Mouse (Mus musculus) kidney, postnatal 10 days (tissue): ENCODE measurements around the gene Nkain1.

Experiments used
- DNase-seq: peaks from one replicate; pipeline ENCODE4 v3.0.0; 2021; ENCODE audit warnings: mixed read lengths

Nkain1 gene

DNA sequence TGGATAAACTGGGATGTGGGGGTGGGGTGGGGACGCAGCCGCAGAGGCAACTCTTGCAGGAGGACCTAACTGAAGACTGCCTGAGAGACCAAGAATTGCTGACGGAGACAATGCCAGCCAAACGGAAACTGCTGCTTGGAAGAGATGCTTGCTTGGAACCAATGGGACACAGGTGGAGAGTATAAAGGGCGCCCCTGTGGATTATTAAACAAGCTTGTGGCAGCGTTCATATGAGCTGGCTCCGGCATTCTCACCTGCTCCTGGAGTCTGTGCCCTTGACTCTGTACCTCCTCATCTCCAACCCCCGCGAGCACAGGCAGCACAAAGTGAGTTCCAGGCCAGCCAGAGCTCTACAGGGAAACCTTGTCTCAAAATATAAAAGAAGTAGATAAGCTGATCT is 23.5 kb downstream of the Nkain1 start:
- DNase-seq, result peak; percentile 56

DNA sequence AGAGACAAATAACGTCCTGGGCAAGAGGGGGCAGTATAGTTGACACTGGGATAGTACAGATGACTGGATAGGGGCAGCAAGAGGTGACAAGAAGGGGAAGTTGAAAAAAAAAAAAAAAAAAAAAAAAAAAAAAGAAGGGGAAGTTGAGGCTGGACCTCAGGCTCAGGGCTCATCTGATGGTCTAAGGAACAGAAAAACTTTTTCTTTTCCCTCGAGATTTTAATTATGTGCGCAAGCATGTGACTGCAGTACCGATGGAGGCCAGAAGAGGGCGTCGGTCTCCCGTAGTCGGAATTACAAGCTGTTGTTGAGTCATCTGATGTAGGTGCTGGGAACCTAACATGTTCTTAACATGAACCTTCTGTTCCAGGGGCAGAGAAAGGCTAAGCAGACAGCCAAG is 24.8 kb downstream of the Nkain1 start:
- no peak for DNase-seq

- peak; percentile 31 for DNase-seq
Observed at GRCm38 (mm10) chr4:130546798-130547562, 27.0 kb downstream of the Nkain1 start.

GRCm38 (mm10) chr4:130544392-130544791 is 29.6 kb downstream of the Nkain1 start:
- no peak for DNase-seq

- peak; percentile 12 for DNase-seq
Observed at GRCm38 (mm10) chr4:130543121-130543520, 30.9 kb downstream of the Nkain1 start.

GRCm38 (mm10) chr4:130540831-130541230 is 33.1 kb downstream of the Nkain1 start:
- DNase-seq, result no peak

- no peak for DNase-seq
Observed at GRCm38 (mm10) chr4:130539706-130540105, 34.3 kb downstream of the Nkain1 start.

DNA sequence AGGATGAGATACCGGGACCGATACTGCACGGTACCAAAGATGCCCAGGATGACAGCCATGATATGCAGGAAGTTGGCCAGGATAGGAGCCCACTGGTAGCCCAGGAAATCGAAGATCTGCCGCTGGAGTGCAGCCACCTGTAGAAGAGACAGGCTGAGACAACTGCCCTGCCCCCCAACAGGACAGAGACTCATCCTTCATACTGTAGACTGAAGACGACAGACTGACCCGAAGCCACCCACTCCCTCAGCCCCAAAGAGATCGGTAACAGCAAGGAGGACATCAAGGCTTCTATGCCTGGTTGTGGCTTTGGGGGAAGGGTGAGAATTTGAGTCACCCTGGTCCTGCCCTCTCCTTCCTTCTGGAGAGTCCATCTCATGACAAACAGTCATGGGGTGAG is 34.9 kb downstream of the Nkain1 start:
- no peak for DNase-seq

- DNase-seq, result no peak
Observed at GRCm38 (mm10) chr4:130537371-130537770, 36.6 kb downstream of the Nkain1 start.

DNA sequence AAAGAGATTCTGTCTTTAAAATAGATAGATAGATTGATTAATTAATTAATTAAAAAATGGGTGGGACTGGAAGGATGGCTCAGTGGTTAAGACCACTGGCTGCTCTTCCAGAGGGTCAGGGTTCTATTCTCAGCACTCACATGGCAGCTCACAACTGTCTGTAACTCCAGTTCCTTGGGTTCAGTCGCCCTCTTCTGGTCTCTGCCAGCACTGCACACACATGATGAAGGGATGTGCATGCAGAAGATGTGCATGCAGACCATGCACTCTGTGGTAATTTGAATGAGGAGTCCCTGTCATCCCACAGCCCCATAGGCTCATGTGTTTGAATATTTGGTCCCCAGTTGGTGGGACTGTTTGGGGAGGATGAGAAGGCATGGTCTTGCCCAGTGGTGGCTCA is 38.2 kb downstream of the Nkain1 start:
- no peak for DNase-seq

DNA sequence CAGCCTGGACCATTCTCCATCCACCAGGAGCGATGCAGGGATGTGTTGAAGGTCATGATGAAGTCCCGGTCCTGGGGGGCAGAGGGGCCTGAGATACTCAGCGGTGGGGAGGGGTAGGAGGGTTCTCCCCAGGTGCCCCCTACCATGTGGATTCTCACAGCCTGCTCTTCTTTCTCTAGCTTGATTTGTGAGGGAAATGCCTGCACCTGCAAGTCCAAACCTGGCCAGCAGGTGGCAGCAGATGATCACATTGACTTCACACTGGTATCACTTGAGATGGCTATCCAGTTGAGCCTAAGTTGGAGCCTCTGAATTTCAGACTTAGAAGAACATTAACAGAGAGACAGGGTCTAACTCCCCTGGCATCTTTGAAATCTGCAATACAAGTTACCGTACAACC is 40.0 kb downstream of the Nkain1 start:
- peak; percentile 92 for DNase-seq

- DNase-seq, result no peak
Observed at GRCm38 (mm10) chr4:130532347-130532746, 41.6 kb downstream of the Nkain1 start.

- peak; percentile 90 for DNase-seq
Observed at GRCm38 (mm10) chr4:130531645-130532280, 42.2 kb downstream of the Nkain1 start.

- no peak for DNase-seq
Observed at GRCm38 (mm10) chr4:130527804-130528203, 46.2 kb downstream of the Nkain1 start.

- DNase-seq, result no peak
Observed at GRCm38 (mm10) chr4:130525041-130525440, 48.9 kb downstream of the Nkain1 start.

DNA sequence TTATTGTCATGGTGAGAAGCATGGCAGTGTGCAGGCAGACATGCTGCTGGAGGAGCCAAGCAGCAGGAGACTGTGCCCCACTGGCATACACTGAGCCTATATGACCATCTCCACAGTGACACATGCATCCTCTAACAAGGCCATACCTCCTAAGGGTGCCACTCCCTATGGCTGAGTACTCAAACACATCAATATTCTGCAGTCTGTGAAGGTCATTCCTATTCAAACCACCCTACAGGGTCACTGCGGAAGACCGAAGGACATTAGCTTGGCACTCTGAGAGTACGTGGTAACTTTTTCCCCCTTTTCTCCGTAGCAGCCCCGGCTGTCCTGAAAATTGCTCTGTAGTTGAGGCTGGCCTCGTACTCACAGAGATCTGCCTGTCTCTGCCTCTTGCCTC is 52.5 kb downstream of the Nkain1 start:
- DNase-seq, result no peak

GRCm38 (mm10) chr4:130520482-130520851 is 53.5 kb downstream of the Nkain1 start:
- DNase-seq, result no peak

- peak; percentile 98 for DNase-seq
Observed at GRCm38 (mm10) chr4:130519567-130520481, 54.1 kb downstream of the Nkain1 start.

- DNase-seq, result no peak
Observed at GRCm38 (mm10) chr4:130516490-130516889, 57.5 kb downstream of the Nkain1 start.
